Mouse (Mus musculus) left cerebral cortex, adult 9 months (tissue): ENCODE results near the gene Clstn1.

Experiments
- DNase-seq, 2 experiments: peaks; one replicate each; pipeline ENCODE4 v3.0.0; 2022; ENCODE audit warnings: low spot score in 2 of 2

The Clstn1 gene

GRCm38 (mm10) chr4:149675378-149676261 lies 89.4 kb downstream of the Clstn1 start:
- DNase-seq, result peak in 1 of 2 experiments; percentile 68

- DNase-seq, result no peak
Observed at GRCm38 (mm10) chr4:149678006-149678405, 91.7 kb downstream of the Clstn1 start.

GRCm38 (mm10) chr4:149679056-149679770 lies 92.9 kb downstream of the Clstn1 start:
- DNase-seq, result no peak

- DNase-seq, result no peak
Observed at GRCm38 (mm10) chr4:149683875-149684274, 97.6 kb downstream of the Clstn1 start.

GRCm38 (mm10) chr4:149684841-149685623 lies 98.8 kb downstream of the Clstn1 start:
- DNase-seq, result no peak

- DNase-seq, result no peak
Observed at GRCm38 (mm10) chr4:149688861-149689260, 102.6 kb downstream of the Clstn1 start.

- no peak for DNase-seq
Observed at GRCm38 (mm10) chr4:149689822-149690700, 103.8 kb downstream of the Clstn1 start.

- DNase-seq, result no peak
Observed at GRCm38 (mm10) chr4:149690828-149691280, 104.6 kb downstream of the Clstn1 start.

GRCm38 (mm10) chr4:149691368-149691767 lies 105.1 kb downstream of the Clstn1 start:
- DNase-seq, result no peak

- no peak for DNase-seq
Observed at GRCm38 (mm10) chr4:149696189-149696971, 110.1 kb downstream of the Clstn1 start.

- DNase-seq, result no peak
Observed at GRCm38 (mm10) chr4:149697506-149698196, 111.4 kb downstream of the Clstn1 start.

GRCm38 (mm10) chr4:149698197-149698821 lies 112.0 kb downstream of the Clstn1 start:
- peak in 1 of 2 experiments; percentile 25 for DNase-seq
